Mouse (Mus musculus) inflammation-experienced regulatory T-cells, adult 6 months (primary cell): ENCODE data around the gene Map4k3. TPM values are rescaled to one million over a fixed set of nuclear protein-coding genes. Genes with fewer than 3 reads are reported as not detected.
"Not testable (repeated sequence)": the region's sequence is repeated elsewhere in the genome, so short reads cannot be mapped to it uniquely, and the experiment has no call there.

ENCODE experiments used
- ATAC-seq: one replicate; pipeline ENCODE4 v1.8.0; 2017
- polyA plus RNA-seq, 3 experiments: library from polyadenylated mRNA; unstranded; fragments of 100-300 nt; shearing (Covaris generic); gene quantifications; one replicate each; pipeline ENCODE4 v1.2.1; 2017

The Map4k3 gene
- polyA plus RNA-seq, 3 experiments from 2014 or later = 0.85 to 5.3 (median 4.8) TPM

GRCm38 (mm10) chr17:80563762-80564610, 164.3 kb downstream of the Map4k3 start:
- ATAC-seq = peak; percentile 64

GRCm38 (mm10) chr17:80562792-80563191, 165.5 kb downstream of the Map4k3 start:
- ATAC-seq = no peak

DNA sequence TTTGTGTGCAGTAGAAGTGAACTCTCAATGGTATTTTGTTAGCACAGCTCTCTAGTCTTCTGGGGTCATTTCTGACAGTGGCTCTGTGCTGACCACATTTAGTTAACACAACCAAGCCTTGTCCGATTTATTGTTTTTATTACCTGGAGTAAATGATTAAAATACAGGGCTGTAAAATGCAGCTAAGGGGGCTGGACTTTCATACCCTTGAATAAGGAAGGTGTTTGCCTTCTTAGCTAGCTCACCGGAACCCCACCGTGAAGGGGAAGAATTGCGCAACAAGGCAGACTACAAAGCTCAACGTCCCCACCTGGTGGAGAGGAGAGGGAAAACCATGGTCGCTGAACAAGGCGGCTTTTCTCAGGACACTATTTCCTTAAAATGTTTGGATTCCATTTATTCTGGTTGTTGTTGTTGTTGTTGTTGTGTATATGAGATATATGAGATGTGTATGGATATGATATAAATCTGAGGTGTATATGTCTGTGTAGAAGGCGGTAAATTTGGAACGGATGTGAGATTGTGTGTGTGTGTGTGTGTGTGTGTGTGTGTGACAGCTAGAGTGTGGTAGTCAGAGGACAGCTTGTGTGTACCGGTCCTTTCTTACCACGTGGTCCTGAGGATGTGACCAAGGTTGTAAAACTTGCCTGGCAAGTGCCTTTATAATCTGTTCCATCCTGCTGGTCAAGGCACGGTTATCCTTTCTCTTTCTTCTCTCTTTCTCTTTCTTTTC, 167.4 kb downstream of the Map4k3 start:
- ATAC-seq = peak; percentile 73

DNA sequence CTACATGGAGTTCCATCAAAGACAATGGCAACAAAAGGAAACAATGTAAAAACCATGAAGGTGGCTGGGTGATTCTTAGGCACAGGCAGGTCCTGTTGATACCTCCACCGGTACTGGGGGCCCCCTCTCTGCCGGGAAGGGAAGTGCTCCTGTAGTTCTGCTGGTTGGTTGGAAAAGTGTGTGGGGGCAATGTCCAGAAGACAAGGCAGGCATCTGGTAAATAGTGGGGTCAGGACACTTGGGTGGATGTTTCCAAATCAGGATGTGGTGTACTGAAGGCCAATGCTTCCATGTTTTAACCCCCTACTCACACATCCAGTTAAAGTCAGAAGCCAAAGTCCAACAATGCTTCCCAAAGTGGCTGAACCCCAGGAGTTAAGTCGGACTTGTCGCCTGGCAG, 168.5 kb downstream of the Map4k3 start:
- ATAC-seq = no peak

GRCm38 (mm10) chr17:80559050-80559449, 169.2 kb downstream of the Map4k3 start:
- no peak for ATAC-seq

DNA sequence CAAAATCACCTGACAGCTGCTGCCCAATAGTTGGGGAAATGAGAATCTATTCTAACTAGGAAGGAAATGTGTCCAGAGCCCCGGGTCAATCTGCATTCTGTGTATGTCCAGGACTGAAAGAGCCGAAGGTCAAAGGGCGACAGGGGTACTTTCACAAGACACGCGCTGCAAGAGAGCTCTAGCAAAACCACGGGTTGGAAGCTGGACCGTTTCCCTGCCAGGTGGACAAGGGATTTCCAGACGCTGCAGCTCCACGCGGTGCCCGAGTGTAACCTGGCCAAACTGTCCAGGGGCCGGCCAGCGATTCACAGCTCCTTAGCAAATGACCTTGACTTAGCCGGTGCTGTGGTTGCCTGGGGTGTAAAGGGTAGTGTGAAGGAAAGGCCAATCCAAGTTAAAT, 169.7 kb downstream of the Map4k3 start:
- ATAC-seq = no peak

DNA sequence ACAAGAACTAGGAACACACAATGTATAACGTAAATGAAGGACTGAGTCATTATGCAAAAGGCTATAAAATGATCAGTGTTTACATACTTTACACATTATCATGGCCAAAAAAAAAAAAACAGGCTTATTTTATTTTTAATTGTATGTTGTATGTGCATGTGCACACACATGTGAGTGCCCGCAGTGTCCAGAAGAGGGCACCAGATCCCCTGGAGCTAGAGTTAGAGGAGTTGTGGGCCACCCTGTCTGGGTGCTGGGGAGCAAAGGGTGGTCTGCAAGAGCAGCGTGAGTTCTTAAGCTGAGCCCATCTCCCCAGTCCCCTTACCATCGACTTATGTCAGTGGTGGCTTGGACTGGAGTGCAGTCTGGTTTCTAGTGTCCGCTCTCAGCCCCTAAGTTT, 170.8 kb downstream of the Map4k3 start:
- ATAC-seq = no peak

GRCm38 (mm10) chr17:80553318-80554270, 174.7 kb downstream of the Map4k3 start:
- peak; percentile 92 for ATAC-seq

GRCm38 (mm10) chr17:80552653-80553052, 175.6 kb downstream of the Map4k3 start:
- no peak for ATAC-seq

DNA sequence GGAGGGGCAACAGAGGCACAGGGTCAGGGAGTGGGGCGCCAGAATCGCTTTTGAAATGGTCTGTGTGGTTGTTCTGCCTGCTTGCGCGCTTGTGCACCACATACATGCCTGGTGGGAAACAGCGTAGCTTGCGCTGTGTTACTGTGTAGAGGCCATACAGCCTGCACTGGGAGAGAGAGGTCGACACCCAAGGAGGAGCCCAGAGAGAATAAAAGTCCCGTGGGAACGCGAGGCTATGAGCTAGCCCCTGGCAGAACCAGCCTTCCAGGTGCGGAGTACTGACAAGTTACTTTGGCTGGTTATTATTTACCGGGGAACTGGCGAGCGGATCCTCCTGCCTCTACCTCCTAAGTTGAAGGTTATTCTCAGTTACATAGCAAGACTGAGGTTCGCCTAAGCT, 177.3 kb downstream of the Map4k3 start:
- no peak for ATAC-seq

- no peak for ATAC-seq
Observed at GRCm38 (mm10) chr17:80546846-80547245, 181.4 kb downstream of the Map4k3 start.

- no peak for ATAC-seq
Observed at GRCm38 (mm10) chr17:80546227-80546626, 182.1 kb downstream of the Map4k3 start.

GRCm38 (mm10) chr17:80543646-80544045, 184.6 kb downstream of the Map4k3 start:
- ATAC-seq = no peak

GRCm38 (mm10) chr17:80537136-80537535, 191.1 kb downstream of the Map4k3 start:
- ATAC-seq = no peak

DNA sequence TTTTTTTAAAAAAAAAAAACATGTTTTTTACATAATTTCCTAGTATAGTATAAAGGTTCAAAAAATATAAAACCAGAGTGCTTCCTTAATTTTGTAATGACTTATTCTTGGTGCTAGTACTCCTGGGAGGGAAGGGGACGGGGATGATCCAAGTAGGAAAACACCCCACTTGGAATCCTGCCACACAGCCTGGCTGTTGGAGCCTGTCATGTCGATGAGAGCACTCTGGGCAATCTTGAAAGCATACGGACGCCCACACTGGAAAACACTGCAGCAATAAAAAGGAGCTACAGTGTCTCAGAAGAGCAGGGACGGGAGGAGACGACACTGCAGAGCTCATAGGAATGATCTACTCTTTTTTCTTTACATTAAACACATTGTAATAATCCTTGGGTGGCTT, 192.7 kb downstream of the Map4k3 start:
- no peak for ATAC-seq

GRCm38 (mm10) chr17:80531351-80531750, 196.9 kb downstream of the Map4k3 start:
- ATAC-seq = not testable (repeated sequence)

Other genes with a start within 250 kb of the Map4k3 start
- 1 to 10 TPM; 4.4 to 5.7 (median 5.6) TPM for gene Sos1, start 248.0 kb downstream of the Map4k3 start, polyA plus RNA-seq
- 1 to 10 TPM in 1 of 3 experiments, under 1 TPM in 2; 0.79 to 1.3 (median 0.94) TPM for gene Cdkl4, start 150.7 kb downstream of the Map4k3 start, polyA plus RNA-seq
- gene Tmem178, start 216.1 kb upstream of the Map4k3 start, polyA plus RNA-seq = not detected